Mouse (Mus musculus) CH12.LX (cell line): ENCODE data around the gene Gm17349. TPM values are rescaled to one million over a fixed set of nuclear protein-coding genes. Genes with fewer than 3 reads are reported as not detected.
"Not testable (repeated sequence)": the region's sequence is repeated elsewhere in the genome, so short reads cannot be mapped to it uniquely, and the experiment has no call there.

Experiments
- DNase-seq: peaks from one replicate; pipeline ENCODE4 v3.0.0-alpha.2; 2013; ENCODE audit errors: extremely low read depth
- H3K27ac ChIP-seq: 2 replicates; pipeline ENCODE4 v1.5.1; 2012; ENCODE audit warnings: low read depth, mild to moderate bottlenecking, control low read depth, moderate library complexity; ENCODE audit not compliant: insufficient read depth
- H3K27me3 ChIP-seq: replicated peaks from 2 replicates; pipeline ENCODE3; 2012; ENCODE audit warnings: inconsistent platforms
- H3K36me3 ChIP-seq, 2 experiments: replicated peaks in 1 of 2; 2 replicates each; pipeline versions ENCODE3 to v1.6.1; 2012; ENCODE audit warnings: inconsistent platforms in 1 of 2, low read length in 1 of 2, mild to moderate bottlenecking in 1 of 2, mixed read lengths in 1 of 2, moderate library complexity in 1 of 2; ENCODE audit not compliant: control insufficient read depth in 1 of 2, insufficient read depth in 1 of 2
- H3K4me1 ChIP-seq, 2 experiments: 2 replicates each; pipeline ENCODE4 v1.6.1; 2012; ENCODE audit warnings: inconsistent platforms in 1 of 2, moderate library complexity in 1 of 2; ENCODE audit not compliant: insufficient read depth in 2 of 2, control insufficient read depth in 1 of 2
- H3K4me2 ChIP-seq: 2 replicates; pipeline ENCODE4 v1.6.1; 2012; ENCODE audit warnings: low read depth, mild to moderate bottlenecking, control low read depth; ENCODE audit not compliant: poor library complexity, insufficient read depth, severe bottlenecking
- H3K4me3 ChIP-seq, 3 experiments: fragments of 150-350 bp in 1 of 3; sonication (generic) in 1 of 3; replicated peaks in 1 of 3; 2 replicates each; pipeline versions ENCODE3 to v1.5.1; 2011 to 2012; ENCODE audit warnings: low read depth in 2 of 3, low read length in 2 of 3, mild to moderate bottlenecking in 2 of 3, moderate library complexity in 2 of 3, control low read depth in 1 of 3, improper control_type of control experiment in 1 of 3, inconsistent platforms in 1 of 3, mixed read lengths in 1 of 3; ENCODE audit not compliant: poor library complexity in 1 of 3
- H3K79me2 ChIP-seq: replicated peaks from 2 replicates; pipeline ENCODE4 v1.6.1; 2012; ENCODE audit warnings: mild to moderate bottlenecking, moderate library complexity; ENCODE audit not compliant: control insufficient read depth, poor library complexity, insufficient read depth, severe bottlenecking; ENCODE audit errors: extremely low read depth
- H3K9ac ChIP-seq: 2 replicates; pipeline ENCODE4 v1.6.1; 2012; ENCODE audit warnings: low read depth, mild to moderate bottlenecking, control low read depth, moderate library complexity; ENCODE audit not compliant: insufficient read depth
- H3K9me3 ChIP-seq: replicated peaks from 2 replicates; pipeline ENCODE3; 2012; ENCODE audit warnings: low read length, inconsistent platforms, mixed read lengths
- CHD1 ChIP-seq: IDR thresholded peaks from 2 replicates; pipeline ENCODE4 v1.6.1; 2012; ENCODE audit warnings: low read depth, low read length, improper control_type of control experiment, inconsistent platforms
- CHD2 ChIP-seq: IDR thresholded peaks from 2 replicates; pipeline ENCODE4 v1.6.1; 2011; ENCODE audit warnings: low read length, improper control_type of control experiment
- E2F4 ChIP-seq: IDR thresholded peaks from 2 replicates; pipeline ENCODE4 v1.6.1; 2011; ENCODE audit warnings: low read depth, low read length, improper control_type of control experiment; ENCODE audit not compliant: insufficient replicate concordance
- ELF1 ChIP-seq: IDR thresholded peaks from 2 replicates; pipeline ENCODE4 v1.6.1; 2014; ENCODE audit warnings: low read depth, mild to moderate bottlenecking, inconsistent platforms, low read length, improper control_type of control experiment
- KAT2A ChIP-seq: IDR thresholded peaks from 2 replicates; pipeline ENCODE4 v1.6.1; 2012; ENCODE audit warnings: low read length, improper control_type of control experiment, inconsistent platforms; ENCODE audit not compliant: insufficient replicate concordance
- MAZ ChIP-seq: IDR thresholded peaks from 2 replicates; pipeline ENCODE4 v1.6.1; 2012; ENCODE audit warnings: low read depth, mild to moderate bottlenecking, inconsistent platforms, low read length, improper control_type of control experiment, moderate library complexity
- NELFE ChIP-seq: IDR thresholded peaks from 2 replicates; pipeline ENCODE4 v1.6.1; 2011; ENCODE audit warnings: low read depth, low read length, improper control_type of control experiment
- PAX5 ChIP-seq: IDR thresholded peaks from 2 replicates; pipeline ENCODE4 v1.6.1; 2012; ENCODE audit warnings: low read length, inconsistent platforms, mixed read lengths
- POLR2AphosphoS2 ChIP-seq: IDR thresholded peaks from 2 replicates; pipeline ENCODE4 v1.6.1; 2011; ENCODE audit warnings: low read depth, low read length, improper control_type of control experiment
- TBP ChIP-seq: conservative IDR thresholded peaks from 2 replicates; pipeline ENCODE4 v1.6.1; 2011; ENCODE audit warnings: low read depth, low read length, improper control_type of control experiment
- UBTF ChIP-seq: IDR thresholded peaks from 2 replicates; pipeline ENCODE4 v1.6.1; 2012; ENCODE audit warnings: low read depth, mild to moderate bottlenecking, inconsistent platforms, low read length, improper control_type of control experiment, moderate library complexity
- ZC3H11A ChIP-seq: IDR thresholded peaks from 2 replicates; pipeline ENCODE4 v1.6.1; 2012; ENCODE audit warnings: low read depth, mild to moderate bottlenecking, inconsistent platforms, low read length, improper control_type of control experiment
- ZKSCAN1 ChIP-seq: IDR thresholded peaks from 2 replicates; pipeline ENCODE4 v1.6.1; 2012; ENCODE audit warnings: low read depth, inconsistent platforms, low read length, improper control_type of control experiment, borderline replicate concordance
- dilution Hi-C: fragments of 300-500 bp; cut with MboI; formaldehyde crosslinking; loops from 2 replicates; pipeline ENCODE4 v1.14.3; 2020; ENCODE audit warnings: low sequenced_read_pairs; ENCODE audit not compliant: extremely low pct_unique_long_range_greater_than_20kb, extremely low pct_ligation_motif_present
- in situ Hi-C: fragments of 300-500 bp; cut with MboI; formaldehyde crosslinking; loops from 3 replicates; pipeline ENCODE4 v1.14.3; 2019; ENCODE audit warnings: low sequenced_read_pairs, low pct_ligation_motif_present, low pct_unique_long_range_greater_than_20kb, mixed read lengths
- polyA plus RNA-seq: library from polyadenylated mRNA; unstranded; fragments of >175 nt; gene quantifications from 2 replicates; pipeline ENCODE4 v1.2.1, GENCODE M21; 2012; ENCODE audit warnings: low read depth; ENCODE audit not compliant: insufficient read length
- total RNA-seq, 2 experiments: library from RNA; depleted of rRNA; stranded (reverse); fragments of 300-350 nt in 1 of 2; fragments of >200 nt in 1 of 2; gene quantifications; 2 replicates each; pipeline ENCODE4 v1.2.3; 2012 to 2014

Gm17349 gene
- total and polyA plus RNA-seq, 3 experiments, result 2.1 TPM; not detected in 2

DNA sequence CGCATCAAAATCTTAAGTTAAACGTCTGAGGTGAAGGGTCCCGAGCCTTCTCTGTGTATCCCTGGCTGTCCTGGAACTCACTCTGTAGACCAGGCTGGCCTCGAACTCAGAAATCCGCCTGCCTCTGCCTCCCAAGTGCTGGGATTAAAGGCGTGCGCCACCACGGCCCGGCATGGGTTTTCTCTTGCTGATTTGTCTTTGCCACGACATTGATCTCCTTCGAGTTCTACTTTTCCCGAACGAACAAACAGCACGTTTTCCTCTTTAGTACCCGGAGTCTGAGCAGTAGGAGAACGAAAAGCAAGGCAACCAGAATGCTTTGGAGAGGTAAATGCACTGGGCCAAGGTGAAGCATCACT is 3.7 kb downstream of the Gm17349 start:
- in situ Hi-C loops, DNase-seq, dilution Hi-C loops, H3K27ac ChIP-seq, H3K9me3 ChIP-seq, H3K79me2 ChIP-seq: not testable (repeated sequence)
- peaks cover 14 to 32% of the 10 kb centered on the region in 2 experiments for H3K36me3 ChIP-seq
- H3K4me2 ChIP-seq, result peak overlapping the region; percentile 39; the same call in 1 of the 2 replicates
- H3K4me3 ChIP-seq, result peak overlapping the region; percentile 59 to 64 (median 63)
- peaks cover 14% of the 10 kb centered on the region for H3K27me3 ChIP-seq
- TF ChIP-seq ELF1, result 0 out of 2 replicates have a peak, but pooled peaks have one; percentile 27
- peak; percentile 95 for TF ChIP-seq TBP
- peak overlapping the region; percentile 65 for H3K9ac ChIP-seq
- H3K4me1 ChIP-seq, result peaks cover 15 to 27% of the 10 kb centered on the region in 2 experiments

DNA sequence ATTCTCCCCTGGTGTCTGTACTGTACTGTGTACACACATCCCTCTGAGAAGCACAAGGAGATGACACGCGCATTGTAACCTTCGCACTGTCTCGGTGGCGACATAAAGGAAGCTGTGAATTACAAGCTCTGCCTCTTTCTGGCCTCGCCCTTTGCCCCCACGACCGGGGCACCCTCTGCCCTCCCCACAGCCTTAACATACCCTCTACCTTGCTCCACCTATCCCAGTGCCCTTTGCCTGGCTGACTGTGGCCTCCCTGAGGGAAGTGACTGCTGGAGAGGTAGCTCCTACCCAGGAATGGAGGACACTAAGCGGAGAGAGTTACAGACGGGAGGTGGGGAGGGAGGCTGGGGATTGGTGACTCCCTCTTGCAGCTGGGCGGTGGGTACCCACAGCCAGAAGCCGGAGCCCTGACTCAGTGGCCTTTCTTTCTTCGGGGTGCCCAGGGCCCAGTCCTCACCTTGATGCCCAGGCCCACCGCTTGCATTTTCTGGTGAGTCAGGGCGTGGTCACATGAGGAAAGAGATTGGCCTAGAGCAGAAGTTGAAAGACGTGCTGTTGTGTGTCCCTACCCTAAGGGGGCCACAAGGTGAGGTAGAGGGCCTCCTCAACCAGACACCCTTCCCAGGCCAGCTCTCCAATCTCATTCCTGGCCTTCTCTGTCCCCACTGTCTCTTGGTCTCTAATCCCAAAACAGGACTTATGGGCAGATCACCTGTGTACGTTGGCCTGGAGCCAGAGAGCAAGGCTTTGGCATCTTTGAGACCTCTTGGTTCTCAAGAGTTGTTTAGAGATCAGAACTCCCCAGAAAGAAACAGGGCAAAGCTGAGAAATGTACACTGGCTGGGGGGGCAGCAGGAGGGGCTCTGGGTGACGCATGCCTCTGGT is 4.8 kb downstream of the Gm17349 start:
- no peak for TF ChIP-seq CHD1
- 0 out of 2 replicates have a peak, but pooled peaks have one; percentile 12 for TF ChIP-seq POLR2AphosphoS2
- Histone ChIP-seq H3K27ac (no peak overlapping the region), H3K79me2 (no peaks in the 10 kb centered on the region; the same call in 1 of the 2 replicates), H3K9me3 (no peaks in the 10 kb centered on the region), H3K27me3 (peaks cover 23% of the 10 kb centered on the region), H3K4me2 (no peak overlapping the region), H3K9ac (0 out of 2 replicates have a peak overlapping the region, but pooled peaks have one; percentile 65), H3K4me3 (no peak overlapping the region), H3K36me3 (peaks cover 10 to 24% of the 10 kb centered on the region in 2 experiments), H3K4me1 (peaks cover 17 to 27% of the 10 kb centered on the region in 2 experiments)
- dilution Hi-C loops (no loop called here), in situ Hi-C loops (no loop called here)
- DNase-seq, result no peak

DNA sequence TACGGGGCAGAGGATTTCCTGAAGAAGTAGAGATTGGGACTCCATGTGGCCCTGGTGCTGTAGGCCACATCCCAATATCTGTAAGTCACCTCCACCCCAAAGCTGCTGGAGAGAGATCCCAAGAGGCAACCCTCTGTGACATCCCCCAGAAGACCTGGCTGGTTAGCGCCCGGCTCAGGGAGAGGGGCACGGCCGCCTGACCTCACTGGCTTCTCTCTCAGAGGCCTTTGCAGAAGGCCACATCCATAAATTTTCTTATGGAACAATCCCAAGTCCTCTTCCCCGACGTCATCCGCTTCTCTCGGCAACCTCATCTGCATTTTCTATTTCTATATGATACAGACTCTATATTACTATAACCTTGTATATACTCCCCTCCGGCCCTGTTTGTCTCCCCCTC is 5.6 kb downstream of the Gm17349 start:
- Histone ChIP-seq H3K4me1 (peaks cover 17 to 27% of the 10 kb centered on the region in 2 experiments), H3K4me3 (no peak overlapping the region), H3K36me3 (peaks cover 7 to 19% of the 10 kb centered on the region in 2 experiments), H3K27me3 (peaks cover 31% of the 10 kb centered on the region), H3K9me3 (no peaks in the 10 kb centered on the region), H3K79me2 (no peaks in the 10 kb centered on the region; the same call in 1 of the 2 replicates), H3K4me2 (no peak overlapping the region), H3K27ac (no peak overlapping the region), H3K9ac (no peak overlapping the region)
- in situ Hi-C loops, result no loop called here
- DNase-seq, result no peak
- TF ChIP-seq CHD2, result no peak
- no peak for TF ChIP-seq NELFE
- no peak for TF ChIP-seq E2F4
- no peak for TF ChIP-seq UBTF
- no peak for TF ChIP-seq ZC3H11A
- no peak for TF ChIP-seq KAT2A
- TF ChIP-seq PAX5, result no peak
- no peak for TF ChIP-seq ZKSCAN1
- TF ChIP-seq MAZ, result no peak
- dilution Hi-C loops, result no loop called here
